Mouse (Mus musculus): Measurements from ENCODE around the gene Abcb5. TPM values are rescaled to one million over a fixed set of nuclear protein-coding genes. Genes with fewer than 3 reads are reported as not detected.

Abcb5 gene
- polyA plus RNA-seq, 1 experiment from 2014 or later = not detected

DNA sequence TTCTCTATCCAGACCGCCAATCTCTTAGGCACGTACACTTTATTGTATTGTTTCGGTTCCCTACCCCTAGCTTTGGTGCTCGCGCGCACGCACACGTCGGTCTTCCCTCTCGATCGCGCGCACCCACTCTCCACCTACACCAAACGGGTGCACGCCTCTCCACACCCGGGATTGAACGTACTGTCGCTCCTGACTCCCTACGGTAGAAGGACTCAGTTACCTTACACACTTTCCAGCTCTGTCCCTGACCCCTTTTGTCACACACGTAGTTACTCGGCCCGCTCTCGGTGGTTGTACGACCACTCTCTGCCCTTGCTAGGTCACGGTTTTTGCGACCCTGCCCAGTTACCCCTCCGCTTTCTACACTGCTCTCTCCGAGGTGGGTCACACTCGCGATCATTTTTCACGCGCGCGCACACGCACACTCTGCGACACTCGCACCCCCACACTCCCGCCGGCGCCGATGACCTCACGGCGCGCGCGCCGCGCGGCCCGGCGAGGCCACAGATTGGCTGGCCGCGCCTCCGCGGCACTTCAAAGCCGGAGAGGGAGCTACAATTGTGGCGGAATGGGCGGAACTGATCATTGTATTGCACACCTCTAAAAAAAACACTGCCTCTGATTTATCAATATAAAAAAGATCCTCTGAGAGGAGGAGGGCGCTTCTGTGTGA, 119.4 kb downstream of the Abcb5 start:
- peak; percentile 48 for ATAC-seq (ENCODE audit: low FRiP score, low read depth)
- Histone ChIP-seq H3K4me2 (replicated peaks) (peak overlapping the region; percentile 68), H3K36me3 (no peaks in the 10 kb centered on the region), H3K27ac (no peak overlapping the region), H3K9me3 (no peaks in the 10 kb centered on the region), H3K4me3 (peak overlapping the region; percentile 38), H3K4me1 (peaks cover 35% of the 10 kb centered on the region), H3K9ac (peak overlapping the region; percentile 30; the same call in 1 of the 2 replicates), H3K27me3 (replicated peaks) (peaks cover 86% of the 10 kb centered on the region)
- under 1% methylated on average over 59 of the region's 59 CpGs for WGBS

- H3K27ac ChIP-seq = no peak within 1 kb of the TSS
- peak within 1 kb of the TSS; percentile 38 for H3K4me3 ChIP-seq
- ATAC-seq (ENCODE audit: low FRiP score, low read depth) = no peak
- H3K9me3 ChIP-seq = no peaks in the 10 kb centered on the region
- H3K9ac ChIP-seq = peak within 1 kb of the TSS; percentile 30; the same call in 1 of the 2 replicates
- peaks cover 90% of the 10 kb centered on the region for H3K27me3 ChIP-seq (replicated peaks)
- H3K4me2 ChIP-seq (replicated peaks) = peak within 1 kb of the TSS; percentile 68
- peaks cover 35% of the 10 kb centered on the region for H3K4me1 ChIP-seq
- no peaks in the 10 kb centered on the region for H3K36me3 ChIP-seq
- whole genome bisulfite sequencing = 2% methylated on average over 6 of the region's 6 CpGs
Measured at GRCm38 (mm10) chr12:118846221-118846620, 120.0 kb downstream of the Abcb5 start, which contains the start of gene Sp8. Sp8 (plus strand) TSS chr12:118846329.

GRCm38 (mm10) chr12:118845351-118845750, 120.9 kb downstream of the Abcb5 start:
- H3K4me3 ChIP-seq = no peak overlapping the region
- no peak for ATAC-seq (ENCODE audit: low FRiP score, low read depth)
- H3K9me3 ChIP-seq = no peaks in the 10 kb centered on the region
- H3K9ac ChIP-seq = no peak overlapping the region
- H3K36me3 ChIP-seq = no peaks in the 10 kb centered on the region
- no peak overlapping the region for H3K4me2 ChIP-seq (replicated peaks)
- H3K4me1 ChIP-seq = peaks cover 35% of the 10 kb centered on the region
- H3K27ac ChIP-seq = no peak overlapping the region
- peaks cover 87% of the 10 kb centered on the region for H3K27me3 ChIP-seq (replicated peaks)
- WGBS = 5% methylated on average over 3 of the region's 3 CpGs

DNA sequence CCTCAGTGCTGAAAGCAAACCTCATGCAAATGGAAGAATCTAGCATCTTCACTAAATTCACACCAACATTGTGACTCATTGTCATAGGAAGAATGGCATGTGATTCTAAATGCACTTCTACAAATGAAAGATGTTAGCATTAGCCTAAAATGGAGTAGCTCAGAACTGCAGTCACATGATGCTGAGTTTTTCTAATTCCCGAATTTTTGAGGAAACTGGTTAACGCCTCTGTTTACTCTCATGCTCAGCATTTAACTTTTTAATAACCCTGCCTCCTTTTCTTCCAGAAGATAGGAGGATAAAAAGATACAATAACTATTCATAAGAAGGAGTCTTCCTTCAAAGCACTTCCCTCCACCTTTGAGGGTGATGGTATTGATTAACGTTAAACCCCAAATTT, 121.4 kb downstream of the Abcb5 start:
- H3K4me3 ChIP-seq = no peak overlapping the region
- H3K4me1 ChIP-seq = peaks cover 35% of the 10 kb centered on the region
- no peak overlapping the region for H3K9ac ChIP-seq
- H3K27me3 ChIP-seq (replicated peaks) = peaks cover 85% of the 10 kb centered on the region
- H3K4me2 ChIP-seq (replicated peaks) = no peak overlapping the region
- WGBS = 12% methylated on average over 3 of the region's 3 CpGs
- H3K9me3 ChIP-seq = no peaks in the 10 kb centered on the region
- no peaks in the 10 kb centered on the region for H3K36me3 ChIP-seq
- H3K27ac ChIP-seq = no peak overlapping the region
- ATAC-seq (ENCODE audit: low FRiP score, low read depth) = no peak

- Histone ChIP-seq H3K36me3 (no peaks in the 10 kb centered on the region), H3K4me1 (peaks cover 30% of the 10 kb centered on the region), H3K27me3 (replicated peaks) (peaks cover 85% of the 10 kb centered on the region), H3K4me2 (replicated peaks) (no peak overlapping the region), H3K9ac (no peak overlapping the region), H3K4me3 (no peak overlapping the region), H3K27ac (no peak overlapping the region), H3K9me3 (no peaks in the 10 kb centered on the region)
- no peak for ATAC-seq (ENCODE audit: low FRiP score, low read depth)
Measured at GRCm38 (mm10) chr12:118844111-118844510, 122.1 kb downstream of the Abcb5 start.

- Histone ChIP-seq H3K36me3 (no peaks in the 10 kb centered on the region), H3K9me3 (no peaks in the 10 kb centered on the region), H3K4me1 (peaks cover 18% of the 10 kb centered on the region), H3K9ac (0 out of 2 replicates have a peak overlapping the region, but pooled peaks have one; percentile 33), H3K27me3 (replicated peaks) (peaks cover 84% of the 10 kb centered on the region), H3K27ac (no peak overlapping the region), H3K4me2 (replicated peaks) (peak overlapping the region; percentile 57), H3K4me3 (peak overlapping the region; percentile 29)
- no peak for ATAC-seq (ENCODE audit: low FRiP score, low read depth)
- under 1% methylated on average over 33 of the region's 33 CpGs for WGBS
Measured at GRCm38 (mm10) chr12:118842671-118843411, 123.4 kb downstream of the Abcb5 start.

DNA sequence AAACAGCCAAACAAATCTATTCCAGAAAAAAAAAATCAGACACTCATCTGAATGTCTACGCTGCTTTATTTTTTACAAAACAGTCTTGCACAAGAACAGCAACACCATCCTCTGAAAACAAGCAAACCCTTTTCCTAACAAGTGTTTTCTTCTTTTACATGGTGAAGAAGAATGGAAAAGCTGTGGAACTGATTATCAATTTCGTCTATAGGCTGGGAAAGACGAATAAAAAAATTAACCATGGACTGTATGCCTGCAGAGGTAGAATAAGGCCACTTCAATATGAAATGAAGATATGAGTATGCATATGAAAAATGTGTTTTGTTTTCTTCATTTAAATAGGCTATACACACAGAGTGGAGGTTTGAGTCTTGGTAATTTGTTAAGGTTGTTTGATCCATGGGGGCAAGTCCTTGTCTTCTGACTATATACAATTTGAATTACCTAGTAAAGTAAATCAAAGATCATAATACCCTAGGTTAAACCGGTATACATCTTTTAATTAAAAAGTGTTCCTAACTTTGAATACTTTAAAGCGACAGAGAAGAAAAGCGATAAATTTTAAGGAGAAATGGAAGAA, 124.2 kb downstream of the Abcb5 start:
- peaks cover 17% of the 10 kb centered on the region for H3K4me1 ChIP-seq
- H3K27me3 ChIP-seq (replicated peaks) = peaks cover 83% of the 10 kb centered on the region
- ATAC-seq (ENCODE audit: low FRiP score, low read depth) = no peak
- H3K36me3 ChIP-seq = no peaks in the 10 kb centered on the region
- no peak overlapping the region for H3K4me3 ChIP-seq
- no peak overlapping the region for H3K9ac ChIP-seq
- H3K4me2 ChIP-seq (replicated peaks) = no peak overlapping the region
- WGBS = 12% methylated on average over 6 of the region's 6 CpGs
- H3K27ac ChIP-seq = no peak overlapping the region
- no peaks in the 10 kb centered on the region for H3K9me3 ChIP-seq

GRCm38 (mm10) chr12:118841381-118841922, 124.8 kb downstream of the Abcb5 start:
- Histone ChIP-seq H3K4me2 (replicated peaks) (no peak overlapping the region), H3K9me3 (no peaks in the 10 kb centered on the region), H3K4me3 (no peak overlapping the region), H3K36me3 (no peaks in the 10 kb centered on the region), H3K9ac (no peak overlapping the region), H3K27ac (no peak overlapping the region), H3K4me1 (peaks cover 16% of the 10 kb centered on the region), H3K27me3 (replicated peaks) (peaks cover 83% of the 10 kb centered on the region)
- ATAC-seq (ENCODE audit: low FRiP score, low read depth) = no peak
- 5% methylated on average over 5 of the region's 5 CpGs for WGBS

DNA sequence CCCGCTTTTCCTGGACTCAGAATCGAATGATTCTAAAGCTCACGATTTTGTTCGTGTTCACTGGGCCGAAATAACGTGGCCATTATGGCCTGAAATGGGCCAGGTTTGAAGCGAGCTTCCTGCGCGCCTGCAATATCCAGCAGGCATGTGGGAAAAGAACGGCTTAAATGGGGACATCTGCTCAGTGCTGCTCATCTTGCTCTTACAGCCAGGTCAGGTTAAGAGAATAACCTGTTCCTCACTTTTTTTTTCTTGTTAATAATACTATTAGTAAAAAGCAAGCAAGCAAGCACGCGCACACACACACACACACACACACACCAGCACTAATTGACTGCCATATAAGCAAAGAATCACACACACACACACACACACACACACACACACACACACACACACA, 125.4 kb downstream of the Abcb5 start:
- H3K27ac ChIP-seq = no peak overlapping the region
- WGBS = 2% methylated on average over 12 of the region's 12 CpGs
- peak overlapping the region; percentile 28 for H3K4me2 ChIP-seq (replicated peaks)
- H3K36me3 ChIP-seq = no peaks in the 10 kb centered on the region
- peak; percentile 31; the same call in 1 of the 2 replicates for ATAC-seq (ENCODE audit: low FRiP score, low read depth)
- no peak overlapping the region for H3K9ac ChIP-seq
- H3K27me3 ChIP-seq (replicated peaks) = peaks cover 83% of the 10 kb centered on the region
- H3K9me3 ChIP-seq = no peaks in the 10 kb centered on the region
- H3K4me1 ChIP-seq = peaks cover 16% of the 10 kb centered on the region
- no peak overlapping the region for H3K4me3 ChIP-seq

GRCm38 (mm10) chr12:118840301-118840700, 125.9 kb downstream of the Abcb5 start:
- Histone ChIP-seq H3K27me3 (replicated peaks) (peaks cover 80% of the 10 kb centered on the region), H3K4me1 (peaks cover 16% of the 10 kb centered on the region), H3K4me3 (no peak overlapping the region), H3K27ac (no peak overlapping the region), H3K9ac (no peak overlapping the region), H3K4me2 (replicated peaks) (peak overlapping the region; percentile 28), H3K36me3 (no peaks in the 10 kb centered on the region), H3K9me3 (no peaks in the 10 kb centered on the region)
- WGBS = 1% methylated on average over 15 of the region's 15 CpGs
- ATAC-seq (ENCODE audit: low FRiP score, low read depth) = 0 out of 2 replicates have a peak, but pooled peaks have one; percentile 38

GRCm38 (mm10) chr12:118839398-118839797, 126.8 kb downstream of the Abcb5 start:
- H3K27me3 ChIP-seq (replicated peaks) = peaks cover 77% of the 10 kb centered on the region
- H3K36me3 ChIP-seq = no peaks in the 10 kb centered on the region
- H3K27ac ChIP-seq = no peak overlapping the region
- no peaks in the 10 kb centered on the region for H3K9me3 ChIP-seq
- 7% methylated on average over 5 of the region's 5 CpGs for WGBS
- no peak overlapping the region for H3K9ac ChIP-seq
- no peak overlapping the region for H3K4me3 ChIP-seq
- no peak for ATAC-seq (ENCODE audit: low FRiP score, low read depth)
- no peak overlapping the region for H3K4me2 ChIP-seq (replicated peaks)
- peaks cover 16% of the 10 kb centered on the region for H3K4me1 ChIP-seq

GRCm38 (mm10) chr12:118838260-118838659, 128.0 kb downstream of the Abcb5 start:
- Histone ChIP-seq H3K36me3 (no peaks in the 10 kb centered on the region), H3K27ac (no peak overlapping the region), H3K4me2 (replicated peaks) (no peak overlapping the region), H3K4me1 (peaks cover 16% of the 10 kb centered on the region), H3K9me3 (no peaks in the 10 kb centered on the region), H3K4me3 (no peak overlapping the region), H3K9ac (no peak overlapping the region), H3K27me3 (replicated peaks) (peaks cover 66% of the 10 kb centered on the region)
- no peak for ATAC-seq (ENCODE audit: low FRiP score, low read depth)
- 3% methylated on average over 2 of the region's 2 CpGs for WGBS

All from neural tube, embryonic 12.5 days (tissue).